Mouse (Mus musculus): Measurements from ENCODE around the gene Mrpl43.

DNA sequence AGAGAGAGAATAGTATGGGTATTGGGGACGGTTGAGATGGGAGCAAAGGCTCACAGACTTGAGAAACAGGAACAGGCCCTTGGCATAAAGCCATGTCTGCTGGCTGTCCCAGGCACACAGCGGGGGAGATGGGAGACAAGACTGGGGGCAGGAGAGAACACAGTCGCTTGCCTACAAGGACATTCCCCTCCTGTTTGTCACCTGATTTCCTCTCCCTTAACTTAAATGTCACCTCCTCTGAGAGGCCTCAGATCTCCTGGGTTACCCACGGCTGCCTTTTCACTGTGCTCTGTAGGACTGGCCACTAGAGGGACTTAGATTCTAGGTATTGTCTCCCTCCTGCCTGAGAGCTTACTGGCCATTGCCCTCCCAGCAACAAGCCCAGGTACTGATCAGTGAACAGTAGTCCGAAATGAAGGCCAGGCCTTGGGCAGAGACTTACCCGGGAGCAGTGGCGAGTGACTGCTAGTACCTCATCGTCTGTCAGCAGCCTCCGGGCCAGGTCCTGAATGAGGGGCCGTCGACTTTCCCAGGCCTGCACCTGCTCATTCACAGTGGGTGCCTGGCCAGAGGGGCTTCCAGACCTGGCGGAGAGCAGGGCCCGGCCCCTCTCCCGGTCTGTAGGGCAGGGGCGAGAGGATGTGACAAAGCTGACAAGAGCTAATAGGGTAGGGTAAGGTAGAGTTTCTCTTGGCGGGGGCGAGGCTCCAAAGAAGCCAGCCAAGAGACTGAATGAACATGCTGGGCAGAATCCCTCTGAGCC is 26.5 kb upstream of the Mrpl43 start:
- TF ChIP-seq ZC3H11A (IDR thresholded peaks at IDR 0.05; ENCODE audit: borderline replicate concordance, low read depth, low read length) (no peak), HCFC1 (IDR thresholded peaks at IDR 0.05; ENCODE audit: borderline replicate concordance, insufficient read depth, low read length) (no peak), ZNF384 (IDR thresholded peaks at IDR 0.05; ENCODE audit: low read depth, low read length) (no peak)
